Mouse (Mus musculus) spleen, embryonic (tissue): Measurements from ENCODE around the gene Gng12.
"Not testable (repeated sequence)": the region's sequence is repeated elsewhere in the genome, so short reads cannot be mapped to it uniquely, and the experiment has no call there.

Experiments used
- CTCF ChIA-PET: fragments of 350-600 bp; sonication (Branson Sonifier 250); formaldehyde crosslinking; loops from one replicate; lab custom pipeline; 2022; lab: Charles Lee

The Gng12 gene

DNA sequence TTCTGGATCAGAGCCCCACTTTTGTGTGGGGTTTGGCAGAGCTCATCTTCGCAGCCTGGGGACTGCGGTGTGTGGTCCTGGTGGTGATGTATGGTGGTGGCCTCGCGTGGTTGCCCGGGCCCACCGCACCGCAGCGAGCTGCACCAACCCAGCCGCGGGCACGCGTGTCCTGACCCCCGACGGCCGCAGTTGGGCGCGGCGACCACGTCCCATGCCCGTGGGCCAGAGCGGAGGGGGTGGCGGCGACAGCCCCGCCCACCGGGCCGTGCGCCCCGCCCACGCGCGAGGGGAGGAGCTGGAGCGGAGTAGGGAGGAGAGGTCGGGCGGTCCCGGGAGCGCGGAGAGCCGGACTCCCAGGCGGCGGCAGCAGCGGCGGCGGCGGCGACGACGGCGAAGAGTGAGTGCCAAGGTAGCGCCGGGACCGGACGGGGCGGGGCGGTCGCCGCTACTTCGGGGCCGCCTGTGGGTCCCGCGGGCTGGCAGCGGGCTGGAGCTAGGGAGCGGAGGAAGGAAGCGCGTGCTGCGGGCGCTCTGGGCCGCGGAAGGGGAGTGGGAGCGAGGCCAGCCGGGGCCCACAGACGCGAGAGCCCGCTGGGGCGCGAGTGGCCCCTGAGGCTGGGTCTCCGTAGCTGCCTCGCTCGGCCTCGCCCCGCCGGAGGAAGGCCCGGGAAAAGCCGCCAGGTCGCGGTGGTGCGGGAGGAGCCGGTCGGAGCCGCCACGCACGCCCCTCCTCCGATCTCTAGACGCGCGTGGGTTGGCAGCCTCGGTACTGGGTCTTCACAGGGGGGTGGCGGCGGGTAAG, at the start of gene Gng12:
Gene Gng12, plus strand, starts transcription at position 279 of the 802 bp plus-strand sequence.
- CTCF ChIA-PET, result interaction anchor here (0.6 kb wide), 1 partner anchor 297 kb away, joined by 14 read pairs; no protein-coding TSS in a partner anchor

GRCm38 (mm10) chr6:66848936-66849335, 47.3 kb upstream of the Gng12 start:
- CTCF ChIA-PET, result no interaction called here

DNA sequence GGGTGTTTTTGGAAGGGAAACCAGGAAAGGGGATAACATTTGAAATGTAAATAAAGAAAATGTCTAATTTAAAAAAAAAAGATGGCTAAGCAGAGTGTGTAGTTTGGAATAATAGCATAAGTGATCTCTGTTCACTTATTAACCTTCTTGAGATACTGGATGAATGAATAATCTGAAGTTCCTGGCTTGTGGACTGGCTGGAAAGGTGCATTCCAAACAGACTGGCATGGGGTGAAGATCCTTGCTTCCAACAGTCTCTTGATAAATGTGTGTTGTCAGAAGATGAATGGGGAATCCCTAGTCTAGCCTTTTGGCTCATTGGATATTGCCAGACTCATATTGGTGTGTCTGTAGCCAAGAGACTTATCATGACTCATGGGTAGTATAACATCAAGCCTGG, 40.0 kb upstream of the Gng12 start:
- CTCF ChIA-PET, result no interaction called here

- CTCF ChIA-PET, result no interaction called here
Measured at GRCm38 (mm10) chr6:66858356-66858755, 37.8 kb upstream of the Gng12 start.

DNA sequence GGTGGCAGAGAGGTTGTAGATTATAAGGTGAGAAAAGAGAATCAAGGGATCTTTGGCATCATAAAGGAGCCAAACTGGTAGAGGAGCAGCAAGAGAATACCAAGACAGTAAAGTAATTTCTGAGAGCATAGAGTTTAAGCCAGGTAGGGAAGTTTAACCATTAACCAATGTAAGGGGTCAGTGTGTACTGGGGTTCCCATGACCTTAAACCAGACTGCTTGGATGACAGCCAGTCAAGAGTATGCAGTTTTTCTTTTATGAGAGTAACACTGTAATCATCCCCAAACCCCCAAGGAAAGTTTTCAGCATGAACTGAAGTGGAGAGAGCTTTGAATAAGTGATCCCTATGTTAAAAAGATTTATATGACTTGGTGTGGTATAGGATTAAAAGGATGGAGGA, 36.8 kb upstream of the Gng12 start:
- CTCF ChIA-PET, result no interaction called here

DNA sequence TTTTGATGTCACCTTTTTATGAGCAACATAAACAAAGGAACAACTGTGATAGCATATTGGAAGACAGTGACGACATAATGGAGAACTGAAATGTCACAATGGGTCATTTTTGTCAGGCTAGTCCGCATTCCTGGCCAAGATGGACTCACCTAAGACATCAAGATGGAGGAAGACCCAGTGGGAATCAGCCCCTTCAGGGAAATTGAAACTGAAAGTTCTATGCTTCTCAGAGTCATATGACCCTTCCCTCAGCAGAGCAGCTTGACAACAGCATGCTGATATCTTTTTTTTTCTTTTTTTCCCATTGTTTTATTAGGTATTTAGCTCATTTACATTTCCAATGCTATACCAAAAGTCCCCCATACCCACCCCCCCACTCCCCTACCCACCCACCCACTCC, 31.7 kb upstream of the Gng12 start:
- CTCF ChIA-PET, result no interaction called here

- CTCF ChIA-PET, result no interaction called here
Measured at GRCm38 (mm10) chr6:66866295-66866694, 29.9 kb upstream of the Gng12 start.

DNA sequence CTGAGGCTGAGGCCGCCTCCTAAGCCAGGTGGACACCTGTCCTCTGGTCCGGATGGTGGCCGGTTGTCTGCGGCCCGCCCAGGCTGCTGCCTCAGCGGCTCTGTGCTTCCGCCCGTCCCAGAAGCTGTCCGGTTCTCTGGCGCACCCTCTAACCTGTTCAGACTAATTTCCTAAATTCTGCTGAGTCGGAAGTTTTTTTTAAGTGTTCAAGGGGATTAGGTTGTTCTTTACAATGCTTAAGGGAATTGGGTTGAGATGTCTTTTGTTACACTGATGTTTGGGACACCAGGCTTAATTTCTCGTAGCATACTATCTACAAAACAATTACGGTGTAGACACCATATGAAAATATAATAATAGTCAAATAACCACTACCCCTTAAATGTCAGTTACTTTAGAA, 19.1 kb upstream of the Gng12 start:
- CTCF ChIA-PET, result not testable (repeated sequence)

GRCm38 (mm10) chr6:66890349-66891158, 5.6 kb upstream of the Gng12 start:
- CTCF ChIA-PET, result no interaction called here

DNA sequence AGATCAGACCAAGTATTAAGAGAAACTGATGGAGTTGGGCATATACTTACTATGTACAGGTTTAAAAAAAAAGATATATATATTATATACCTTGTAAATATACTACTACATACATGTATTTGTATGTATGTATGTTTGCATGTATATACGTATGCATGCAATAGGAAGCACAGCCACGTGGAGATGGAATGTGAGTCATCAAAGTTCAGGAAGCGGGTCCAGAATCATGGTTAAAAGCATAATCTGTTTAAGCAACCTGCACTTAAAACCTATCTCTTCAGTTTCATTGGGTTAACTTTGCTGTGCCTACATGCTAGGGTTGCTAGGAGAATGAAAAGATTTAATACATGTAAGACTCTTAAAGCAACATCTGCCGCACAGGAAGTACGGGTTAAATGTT, 2.2 kb upstream of the Gng12 start:
- CTCF ChIA-PET, result no interaction called here

DNA sequence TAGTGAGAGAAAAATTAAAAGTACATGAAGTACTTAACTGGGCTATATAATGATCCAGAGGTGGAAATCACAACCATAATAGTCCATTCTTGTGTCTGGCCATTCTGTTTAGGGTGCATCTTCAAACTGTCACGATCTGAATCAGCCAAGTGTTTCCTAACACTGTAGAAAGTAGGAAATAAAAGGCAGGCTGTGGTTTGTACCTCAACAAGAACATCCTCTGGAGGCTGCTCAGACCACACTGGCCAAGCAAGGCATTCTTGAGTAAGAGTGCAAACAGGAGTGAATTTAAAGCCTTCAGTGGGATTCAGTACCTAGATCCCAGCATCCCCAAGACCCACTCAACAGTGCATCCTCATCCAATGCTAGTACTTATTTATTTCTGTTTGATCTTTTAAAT, 1.2 kb upstream of the Gng12 start:
- CTCF ChIA-PET, result no interaction called here

- CTCF ChIA-PET, result interaction anchor here (0.6 kb wide), 1 partner anchor 297 kb away, joined by 14 read pairs; no protein-coding TSS in a partner anchor
Measured at GRCm38 (mm10) chr6:66896921-66897645, 886 bp downstream of the Gng12 start.

GRCm38 (mm10) chr6:66897994-66898393, 1.8 kb downstream of the Gng12 start:
- CTCF ChIA-PET, result no interaction called here

DNA sequence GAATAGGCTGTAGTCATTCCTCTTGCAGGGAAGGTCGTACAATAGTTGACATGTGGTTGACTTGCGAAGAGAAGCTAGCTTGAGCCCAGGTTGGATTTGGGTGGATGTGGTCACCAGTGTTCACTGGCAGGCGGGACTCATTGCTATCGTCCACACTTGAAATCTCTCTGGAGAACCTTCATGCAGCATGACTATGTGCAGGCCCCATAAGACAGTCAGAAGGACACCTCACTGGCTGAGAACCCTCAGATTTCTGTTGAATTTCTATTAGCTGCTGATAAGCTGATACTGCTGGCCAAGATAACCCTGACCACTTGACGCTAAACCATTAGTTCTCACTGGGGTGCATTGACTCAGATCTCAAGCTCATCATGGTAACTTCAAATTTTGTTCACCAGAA, 5.7 kb downstream of the Gng12 start:
- CTCF ChIA-PET, result interaction anchor here (0.6 kb wide), 1 partner anchor 308 kb away, joined by 3 read pairs; no protein-coding TSS in a partner anchor

DNA sequence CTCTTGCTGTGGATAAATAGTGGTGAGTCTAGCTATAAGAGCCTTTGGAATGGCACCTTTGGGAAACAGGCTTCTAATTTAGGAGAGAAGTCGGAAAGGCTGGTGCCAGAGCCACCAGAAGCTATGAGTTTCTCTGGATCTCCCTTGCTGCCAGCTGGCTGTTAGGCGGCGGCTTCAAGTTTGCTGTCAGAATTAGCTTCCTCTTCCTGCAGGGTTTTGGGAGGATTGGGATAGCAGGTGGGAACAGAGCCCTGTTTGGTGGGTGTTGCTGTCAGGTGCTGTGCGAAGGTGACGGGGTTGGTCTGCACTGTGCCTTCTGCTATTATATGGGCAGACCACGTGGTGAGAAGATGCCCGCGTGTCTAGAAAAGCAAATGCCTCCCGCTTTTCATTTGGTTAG, 7.0 kb downstream of the Gng12 start:
- CTCF ChIA-PET, result no interaction called here

- CTCF ChIA-PET, result no interaction called here
Measured at GRCm38 (mm10) chr6:66903720-66904119, 7.5 kb downstream of the Gng12 start.

DNA sequence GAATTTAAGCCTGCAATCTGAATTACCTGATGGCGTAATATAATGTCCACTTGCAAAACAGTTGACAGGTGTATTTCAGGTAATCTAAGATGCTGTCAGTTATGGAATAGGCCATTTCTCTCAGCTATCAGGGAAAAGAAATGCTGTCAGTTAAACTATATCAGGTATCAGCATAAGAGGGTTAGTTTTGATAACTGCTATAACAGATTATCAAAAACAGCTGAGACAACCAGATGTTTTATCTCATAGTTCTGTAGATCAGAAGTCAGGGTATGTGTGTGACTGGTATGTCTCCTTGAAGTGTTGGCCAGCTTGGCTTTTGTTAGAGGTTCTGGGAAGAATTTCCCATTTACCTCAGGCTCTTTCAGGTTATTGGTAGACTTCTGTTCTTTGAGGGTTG, 10.0 kb downstream of the Gng12 start:
- CTCF ChIA-PET, result interaction anchor here (0.5 to 0.6 kb wide), 2 partner anchors 22 to 38 kb away, joined by 3 to 8 read pairs; no protein-coding TSS in a partner anchor

DNA sequence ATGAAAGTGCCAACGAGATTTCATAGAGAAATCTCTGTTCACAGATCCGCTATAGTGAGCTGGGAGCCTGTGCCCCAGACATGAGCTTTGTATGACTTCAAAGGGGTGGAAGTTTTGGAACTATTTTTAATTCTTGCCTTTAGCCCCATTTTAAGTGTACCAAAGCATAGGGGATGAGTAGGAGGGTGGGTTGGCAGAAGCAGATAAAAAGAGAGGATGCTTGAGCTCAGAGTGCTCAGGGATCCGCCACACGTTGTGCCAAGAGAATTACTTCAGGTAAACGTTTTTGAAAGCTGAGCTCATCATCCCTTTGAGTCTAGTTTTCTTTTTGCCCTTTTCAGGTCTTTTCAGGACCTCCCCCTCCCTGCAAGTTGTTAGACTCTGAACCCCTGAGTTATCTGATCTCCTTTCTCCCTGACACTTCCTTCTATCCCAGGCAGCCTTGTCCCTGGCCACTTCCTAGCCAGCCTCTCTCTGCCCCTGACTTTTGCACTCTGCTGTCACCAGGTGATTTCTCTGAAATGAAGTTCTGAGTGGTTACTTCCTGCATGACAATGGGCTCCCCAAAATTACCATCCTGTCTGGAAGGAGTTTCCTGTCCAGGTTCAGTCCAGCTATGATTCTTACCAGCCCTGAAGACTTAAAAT, 12.3 kb downstream of the Gng12 start:
- CTCF ChIA-PET, result interaction anchor here (0.8 kb wide), 1 partner anchor 33 kb away, joined by 3 read pairs; no protein-coding TSS in a partner anchor

DNA sequence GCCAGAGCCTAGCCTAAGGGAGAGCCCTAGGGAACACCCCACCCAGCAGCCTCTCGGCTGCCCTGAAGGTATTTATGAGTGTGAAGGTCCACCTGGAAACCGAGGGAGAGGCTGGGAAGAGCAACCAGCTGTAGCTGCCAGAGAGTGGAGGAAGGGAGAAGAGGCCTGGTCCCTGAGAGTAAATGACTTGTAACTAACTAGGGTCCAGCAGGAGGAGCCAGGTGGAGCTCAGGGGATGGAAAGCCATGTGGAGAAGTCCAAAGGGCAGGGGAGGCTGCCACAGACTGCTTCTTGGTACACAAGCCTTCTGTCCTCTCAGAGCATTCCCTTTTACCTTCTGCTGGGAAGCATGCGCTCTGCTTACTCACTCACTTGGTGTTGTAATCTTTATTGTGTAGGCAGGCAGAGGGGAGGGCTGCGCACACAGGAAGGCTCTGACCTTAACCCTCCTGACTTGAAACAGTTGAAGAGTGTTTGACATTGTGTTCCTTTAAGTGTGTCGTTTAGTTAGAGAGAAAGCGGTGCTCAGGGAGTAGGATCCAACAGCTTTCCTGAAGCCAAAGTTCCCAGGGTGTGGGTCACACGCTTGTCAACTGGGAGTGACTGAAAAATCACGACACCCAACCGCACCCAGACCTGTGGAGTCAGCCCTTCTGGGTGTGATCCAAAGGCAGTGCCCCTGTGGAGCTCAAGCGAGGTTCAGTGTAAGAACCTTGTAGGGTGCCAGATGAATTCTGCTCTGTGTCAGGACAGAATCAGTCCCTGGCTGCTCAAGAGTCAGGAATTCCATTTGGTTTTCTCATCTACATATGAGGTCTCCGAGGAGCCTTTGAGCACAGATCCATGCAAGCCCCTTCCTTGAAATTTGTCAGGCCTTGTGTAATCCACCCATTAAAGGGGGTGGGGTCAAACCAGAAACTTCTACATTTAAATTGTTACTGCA, 14.6 kb downstream of the Gng12 start:
- CTCF ChIA-PET, result no interaction called here

DNA sequence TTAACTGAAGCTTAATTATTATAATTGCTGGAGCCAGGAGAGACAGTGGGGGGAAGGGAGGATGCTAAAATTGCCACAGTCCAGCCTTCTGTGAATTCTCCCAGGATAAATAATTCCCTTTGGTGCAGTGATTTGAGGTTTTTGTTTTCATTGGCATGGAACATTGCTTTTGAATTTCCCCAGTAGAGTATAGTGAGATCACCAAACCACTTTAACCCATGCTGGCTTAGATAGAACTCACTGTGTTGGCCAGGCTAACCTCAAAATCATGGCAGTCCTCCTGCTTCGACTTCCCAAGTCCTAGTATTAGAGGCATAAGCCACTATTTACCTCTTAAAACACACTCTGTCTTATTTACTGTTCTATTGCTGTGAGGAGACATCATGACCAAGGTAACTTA, 17.2 kb downstream of the Gng12 start:
- CTCF ChIA-PET, result interaction anchor here (0.8 kb wide), 1 partner anchor 21 kb away, joined by 10 read pairs; no protein-coding TSS in a partner anchor
